Mouse (Mus musculus) stomach, postnatal 0 days (tissue): ENCODE data around the gene Cldn6. TPM values are rescaled to one million over a fixed set of nuclear protein-coding genes. Genes with fewer than 3 reads are reported as not detected.
A peak's percentile ranks its signal among the peaks of the same experiment; 100 is the strongest.

ENCODE experiments used
- ATAC-seq: fragments of 200-750 bp; cut with Nextera tagmentation; 2 replicates; pipeline ENCODE4 v1.8.0; 2017; ENCODE audit not compliant: low FRiP score, low TSS enrichment
- DNase-seq: peaks from one replicate; pipeline ENCODE4 v3.0.0-alpha.2; 2016; ENCODE audit warnings: low spot score
- H3K27ac ChIP-seq: fragments of 300-500 bp; sonication (generic); replicated peaks from 2 replicates; pipeline ENCODE4 v1.5.1; 2014; ENCODE audit warnings: mild to moderate bottlenecking, control low read depth
- H3K27me3 ChIP-seq: fragments of 300-500 bp; sonication (generic); 2 replicates; pipeline ENCODE4 v1.6.1; 2014; ENCODE audit warnings: low read length; ENCODE audit not compliant: control insufficient read depth, insufficient read depth
- H3K36me3 ChIP-seq: fragments of 300-500 bp; sonication (generic); 2 replicates; pipeline ENCODE4 v1.6.1; 2014; ENCODE audit warnings: low read length, mixed read lengths; ENCODE audit not compliant: control insufficient read depth, insufficient read depth
- H3K4me1 ChIP-seq: fragments of 300-500 bp; sonication (generic); replicated peaks from 2 replicates; pipeline ENCODE4 v1.6.1; 2014; ENCODE audit warnings: antibody characterized with exemption; ENCODE audit not compliant: control insufficient read depth, insufficient read depth
- H3K4me2 ChIP-seq: fragments of 300-500 bp; sonication (generic); replicated peaks from 2 replicates; pipeline ENCODE4 v1.6.1; 2014; ENCODE audit warnings: low read depth, mild to moderate bottlenecking, control low read depth, moderate library complexity
- H3K4me3 ChIP-seq: fragments of 300-500 bp; sonication (generic); 2 replicates; pipeline ENCODE4 v1.5.1; 2014; ENCODE audit warnings: low read depth, low read length, control low read depth
- H3K9ac ChIP-seq: fragments of 300-500 bp; sonication (generic); 2 replicates; pipeline ENCODE4 v1.6.1; 2014; ENCODE audit warnings: mild to moderate bottlenecking, low read length, control low read depth, mixed read lengths
- H3K9me3 ChIP-seq: fragments of 300-500 bp; sonication (generic); 2 replicates; pipeline ENCODE4 v1.6.1; 2016; ENCODE audit warnings: low read length; ENCODE audit not compliant: control insufficient read depth
- CTCF ChIP-seq: IDR thresholded peaks from 2 replicates; pipeline ENCODE4 v1.5.1; 2016; ENCODE audit warnings: antibody characterized with exemption, low read depth, mild to moderate bottlenecking, moderate library complexity
- EP300 ChIP-seq: optimal IDR thresholded peaks from 2 replicates; pipeline ENCODE3; 2016; ENCODE audit warnings: antibody characterized with exemption
- WGBS: fragments of 180-500 bp; shearing (Covaris S2); extraction: QIAGEN DNeasy Blood & Tissue Kit; methylation state at CpG from one replicate; pipeline ENCODE4 v1.1.7; 2014; 5-methylcytosine and 5-hydroxymethylcytosine counted together
- polyA plus RNA-seq: library from polyadenylated mRNA; unstranded; fragments of >200 nt; fragmentation: Nextera tagmentation; extraction: Ambion mirVana; gene quantifications from 2 replicates; pipeline ENCODE4 v1.2.1, GENCODE M21; 2015

Cldn6 gene
- polyA plus RNA-seq, 1 experiment from 2014 or later: 3.2 TPM

DNA sequence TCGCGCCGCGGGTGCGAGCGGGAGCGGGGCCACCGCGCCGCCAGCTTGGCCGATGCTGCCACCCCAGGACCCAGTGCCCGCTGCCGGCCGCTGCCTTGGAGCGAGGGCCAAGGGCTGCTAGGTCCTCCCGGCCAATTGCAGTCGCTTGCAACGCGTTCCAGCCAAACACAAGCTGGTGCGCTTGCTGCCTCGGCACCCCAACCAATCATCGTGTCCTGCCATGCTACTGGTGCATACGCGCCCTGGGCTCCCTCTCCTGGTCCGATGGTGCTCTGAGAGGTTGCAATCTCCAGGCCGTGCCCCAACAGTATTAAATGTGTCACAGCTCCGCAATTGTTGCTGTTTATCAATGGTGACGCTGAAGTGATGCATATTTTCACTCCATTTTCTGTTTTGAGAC lies 21.0 kb downstream of the Cldn6 start:
- Histone ChIP-seq H3K9ac (peak overlapping the region; percentile 64), H3K4me2 (peak overlapping the region; percentile 100), H3K4me3 (peak overlapping the region; percentile 63), H3K27me3 (no peaks in the 10 kb centered on the region), H3K36me3 (no peaks in the 10 kb centered on the region), H3K9me3 (no peaks in the 10 kb centered on the region), H3K27ac (no peak overlapping the region), H3K4me1 (no peaks in the 10 kb centered on the region)
- under 1% methylated on average over 27 of the region's 28 CpGs for WGBS
- DNase-seq (peak; percentile 92), ATAC-seq (peak; percentile 98)
- TF ChIP-seq CTCF: peak; percentile 90
- no peak for TF ChIP-seq EP300

DNA sequence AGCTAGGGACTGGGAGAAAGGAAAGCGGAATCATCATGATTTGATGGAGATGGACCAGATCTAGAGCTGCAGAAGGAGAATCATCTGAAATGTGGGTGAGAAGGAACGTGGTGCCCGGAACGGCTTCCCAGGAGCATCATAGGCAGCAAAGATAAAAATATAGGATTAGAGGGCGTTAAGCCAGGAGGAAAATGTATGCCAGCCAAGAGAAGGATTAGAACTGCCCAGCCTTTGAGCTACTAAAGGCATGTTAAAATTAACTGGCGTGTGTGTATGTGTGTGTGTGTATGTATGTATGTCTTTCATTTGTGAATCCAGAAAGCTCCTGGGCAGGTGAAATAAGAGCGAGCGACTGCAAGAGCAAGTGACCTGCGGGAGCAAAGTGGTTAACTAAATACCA lies 24.3 kb downstream of the Cldn6 start:
- no peak for ATAC-seq
- WGBS: 83% methylated on average over 9 of the region's 9 CpGs
- Histone ChIP-seq H3K4me2 (no peak overlapping the region), H3K4me3 (no peak overlapping the region), H3K9me3 (no peaks in the 10 kb centered on the region), H3K9ac (no peak overlapping the region), H3K27ac (no peak overlapping the region), H3K36me3 (no peaks in the 10 kb centered on the region), H3K27me3 (no peaks in the 10 kb centered on the region), H3K4me1 (no peaks in the 10 kb centered on the region)
- no peak for TF ChIP-seq EP300
- no peak for TF ChIP-seq CTCF
- no peak for DNase-seq

DNA sequence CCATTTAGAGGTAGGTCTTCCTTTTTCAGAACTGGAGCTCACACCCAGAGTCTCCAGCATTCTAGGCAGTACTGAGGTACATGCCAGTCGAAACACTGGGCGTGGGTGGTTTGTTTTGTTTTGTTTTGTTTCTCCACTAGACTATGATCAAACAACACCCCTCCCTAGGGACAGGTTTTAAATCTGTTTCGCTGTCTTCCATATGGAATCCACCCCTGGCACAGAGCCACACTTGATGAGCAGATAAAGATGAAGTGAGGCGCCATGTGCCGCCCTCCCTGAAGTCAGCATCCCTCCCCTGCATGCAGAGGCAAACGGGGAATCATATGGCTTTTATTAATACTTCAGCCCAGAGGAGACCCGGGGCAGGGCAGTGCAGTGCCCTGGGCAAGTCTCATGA lies 25.7 kb downstream of the Cldn6 start:
- Histone ChIP-seq H3K36me3 (no peaks in the 10 kb centered on the region), H3K27ac (no peak overlapping the region), H3K9me3 (no peaks in the 10 kb centered on the region), H3K4me2 (no peak overlapping the region), H3K4me3 (no peak overlapping the region), H3K4me1 (no peaks in the 10 kb centered on the region), H3K27me3 (no peaks in the 10 kb centered on the region), H3K9ac (no peak overlapping the region)
- WGBS: 40% methylated on average over 7 of the region's 7 CpGs
- ATAC-seq: no peak
- TF ChIP-seq EP300: no peak
- TF ChIP-seq CTCF: no peak
- no peak for DNase-seq

DNA sequence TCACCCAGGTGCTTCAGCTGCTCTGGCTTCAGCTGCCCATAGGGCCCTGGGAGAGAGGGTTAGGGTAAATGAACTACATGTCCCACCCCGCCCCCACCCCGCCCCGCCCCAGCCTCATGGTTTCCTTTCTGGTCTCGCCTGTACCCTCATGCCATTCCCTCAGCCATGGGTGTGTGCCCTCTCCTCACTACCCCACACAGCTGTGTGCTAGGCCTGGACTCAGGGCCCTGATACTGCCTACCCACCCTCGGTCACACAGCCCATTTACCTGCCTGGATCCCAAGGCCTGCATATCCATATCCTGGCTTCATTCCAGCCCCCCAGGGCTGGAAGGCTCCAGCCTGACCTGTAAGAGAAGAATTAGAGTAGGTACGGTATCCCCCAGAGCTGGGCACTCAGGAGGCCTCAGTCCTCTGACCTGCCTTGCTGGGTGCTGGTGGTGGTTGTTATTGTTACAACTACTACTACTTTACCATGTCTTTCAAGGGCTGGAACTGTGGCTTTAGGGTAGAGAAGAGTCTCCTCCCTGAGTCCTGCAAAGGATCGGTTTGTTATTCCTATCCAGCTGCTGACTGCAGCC lies 26.6 kb downstream of the Cldn6 start:
- TF ChIP-seq EP300 (no peak), CTCF (no peak)
- H3K9me3 ChIP-seq: no peaks in the 10 kb centered on the region
- no peaks in the 10 kb centered on the region for H3K4me1 ChIP-seq
- no peak overlapping the region for H3K9ac ChIP-seq
- H3K27me3 ChIP-seq: no peaks in the 10 kb centered on the region
- WGBS: 75% methylated on average over 7 of the region's 7 CpGs
- no peak overlapping the region for H3K27ac ChIP-seq
- no peak overlapping the region for H3K4me3 ChIP-seq
- H3K4me2 ChIP-seq: no peak overlapping the region
- DNase-seq (no peak), ATAC-seq (no peak; the same call in 1 of the 2 replicates)
- H3K36me3 ChIP-seq: no peaks in the 10 kb centered on the region

DNA sequence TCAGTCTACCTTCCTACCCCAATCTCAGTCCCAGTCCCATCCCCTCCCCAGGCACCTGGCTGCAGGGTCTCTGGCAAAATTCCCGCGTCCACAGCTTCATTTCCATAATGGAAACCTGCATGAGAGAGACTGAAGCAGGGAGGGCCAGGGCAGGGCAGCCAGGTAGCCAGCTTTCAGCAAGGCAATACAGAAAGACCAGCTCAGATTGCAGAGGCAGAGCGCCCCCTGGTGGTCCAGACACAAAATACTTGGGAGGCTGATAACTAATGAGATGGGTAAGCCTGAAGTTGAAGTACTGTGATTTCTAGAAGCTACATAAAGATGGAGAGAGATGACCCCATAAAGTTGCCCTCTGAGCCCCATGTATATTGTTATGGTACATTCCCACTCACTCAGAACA lies 27.2 kb downstream of the Cldn6 start:
- TF ChIP-seq CTCF (peak; percentile 92), EP300 (no peak)
- H3K4me3 ChIP-seq: no peak overlapping the region
- ATAC-seq (peak; percentile 82), DNase-seq (peak; percentile 84)
- no peaks in the 10 kb centered on the region for H3K9me3 ChIP-seq
- no peak overlapping the region for H3K4me2 ChIP-seq
- H3K36me3 ChIP-seq: no peaks in the 10 kb centered on the region
- no peak overlapping the region for H3K27ac ChIP-seq
- WGBS: 3% methylated on average over 3 of the region's 3 CpGs
- H3K9ac ChIP-seq: no peak overlapping the region
- H3K27me3 ChIP-seq: no peaks in the 10 kb centered on the region
- H3K4me1 ChIP-seq: no peaks in the 10 kb centered on the region

DNA sequence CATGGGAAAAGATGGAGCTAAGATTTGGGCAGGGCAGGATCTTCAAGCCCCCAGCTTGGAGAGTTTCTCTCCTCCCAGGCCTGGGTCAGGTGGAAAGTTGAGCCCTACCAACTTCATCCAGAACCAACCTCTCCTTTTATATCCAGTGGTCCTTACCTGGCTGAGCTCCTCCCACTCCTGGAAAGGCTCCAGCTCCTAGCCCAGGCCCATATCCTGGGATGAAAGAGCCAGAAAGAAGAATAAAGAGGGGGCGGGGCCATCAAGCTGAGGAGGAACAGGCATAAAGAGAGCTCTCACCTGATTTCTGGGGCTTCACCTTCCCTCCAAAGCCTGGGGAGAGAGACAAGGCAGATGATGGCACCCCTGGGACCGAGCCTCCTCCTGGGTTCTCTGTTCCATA lies 38.0 kb downstream of the Cldn6 start:
- ATAC-seq (no peak), DNase-seq (no peak)
- no peaks in the 10 kb centered on the region for H3K36me3 ChIP-seq
- H3K9me3 ChIP-seq: no peaks in the 10 kb centered on the region
- no peak overlapping the region for H3K9ac ChIP-seq
- TF ChIP-seq CTCF: no peak
- TF ChIP-seq EP300: no peak
- no peaks in the 10 kb centered on the region for H3K27me3 ChIP-seq
- H3K4me1 ChIP-seq: no peaks in the 10 kb centered on the region
- no peak overlapping the region for H3K27ac ChIP-seq
- no peak overlapping the region for H3K4me3 ChIP-seq
- no peak overlapping the region for H3K4me2 ChIP-seq
- 81% methylated on average over 2 of the region's 2 CpGs for WGBS
